In genomic region chr7:75209221-75209641, GRCm38 (mm10) we compare ENCODE assay signal across 11 mouse cellular contexts.
DNase-seq lines count a peak whose midpoint lies in the region; ATAC-seq and TF ChIP-seq lines count a peak whose summit lies in the region.
"Had no signal": no experiment of that assay in that cellular context is flagged by ENCODE, and none has a peak within 500 bp of the region (broad histone marks: within the 10 kb centered on the region; RNA-seq: fewer than 3 reads in every experiment).

No protein-coding gene starts in this region.

- no peak overlapping the region for H3K4me2 ChIP-seq in lung, embryonic 14.5 days
- H3K4me2 ChIP-seq in lung, postnatal 0 days (replicated peaks; ENCODE audit: low read depth, low read length) = no peak overlapping the region
- no peak overlapping the region for H3K4me2 ChIP-seq in hindbrain, postnatal 0 days (ENCODE audit: low read depth, low read length)
- no peak overlapping the region for H3K4me2 ChIP-seq in neural tube, embryonic 15.5 days
- H3K4me2 ChIP-seq in midbrain, embryonic 11.5 days = no peak overlapping the region

- TF ChIP-seq CTCF in lung, embryonic 14.5 days (IDR thresholded peaks at IDR 0.05; ENCODE audit: low read depth) = no peak
- no peak for TF ChIP-seq CTCF in lung, postnatal 0 days (IDR thresholded peaks at IDR 0.05)
- TF ChIP-seq CTCF in hindbrain, postnatal 0 days (IDR thresholded peaks at IDR 0.05; ENCODE audit: low read depth) = no peak

- DNase-seq in cerebellum, adult 9-10 months = peak; percentile 65
- no peak for DNase-seq in cerebellum, postnatal 10 days
- peak; percentile 11 for DNase-seq in lung, embryonic 14.5 days
- no peak for DNase-seq in lung, postnatal 0 days (ENCODE audit: low spot score)
- DNase-seq in hindbrain, postnatal 0 days (ENCODE audit: low spot score) = peak; percentile 32
- no peak for DNase-seq in retina, embryonic 14.5 days (ENCODE audit: low spot score)
- DNase-seq in midbrain, embryonic 11.5 days (ENCODE audit: low spot score, missing footprints) = no peak
- DNase-seq: cerebellum, adult 11-12 months; kidney, postnatal 36 days; lung, postnatal 36 days had no signal

- no peaks in the 10 kb centered on the region for H3K9me3 ChIP-seq in lung, embryonic 14.5 days (ENCODE audit: low read depth, low read length)
- no peaks in the 10 kb centered on the region for H3K9me3 ChIP-seq in lung, postnatal 0 days (ENCODE audit: low read length)
- no peaks in the 10 kb centered on the region for H3K9me3 ChIP-seq in hindbrain, postnatal 0 days (ENCODE audit: low read length)
- no peaks in the 10 kb centered on the region for H3K9me3 ChIP-seq in neural tube, embryonic 15.5 days (replicated peaks)
- H3K9me3 ChIP-seq in midbrain, embryonic 11.5 days (ENCODE audit: control insufficient read depth, low read length) = no peaks in the 10 kb centered on the region

- no peak overlapping the region for H3K4me3 ChIP-seq in lung, embryonic 14.5 days (ENCODE audit: low read depth, low read length)
- no peak overlapping the region for H3K4me3 ChIP-seq in lung, postnatal 0 days (ENCODE audit: low read depth, low read length)
- H3K4me3 ChIP-seq in hindbrain, postnatal 0 days (ENCODE audit: low read length) = no peak overlapping the region
- H3K4me3 ChIP-seq in neural tube, embryonic 15.5 days (replicated peaks) = no peak overlapping the region
- no peak overlapping the region for H3K4me3 ChIP-seq in midbrain, embryonic 11.5 days (ENCODE audit: low read depth, low read length)

- H3K4me1 ChIP-seq in lung, embryonic 14.5 days (ENCODE audit: insufficient read depth) = no peaks in the 10 kb centered on the region
- no peaks in the 10 kb centered on the region for H3K4me1 ChIP-seq in lung, postnatal 0 days (ENCODE audit: insufficient read depth, low read depth, low read length)
- H3K4me1 ChIP-seq in hindbrain, postnatal 0 days (ENCODE audit: insufficient read depth, low read length) = no peaks in the 10 kb centered on the region
- H3K4me1 ChIP-seq in neural tube, embryonic 15.5 days = peaks cover 9% of the 10 kb centered on the region; the same call in 1 of the 2 replicates
- H3K4me1 ChIP-seq in midbrain, embryonic 11.5 days (ENCODE audit: control insufficient read depth, insufficient read depth, low read length) = no peaks in the 10 kb centered on the region

- 47% methylated on average over 4 of the region's 4 CpGs for WGBS in lung, embryonic 14.5 days
- 51% methylated on average over 4 of the region's 4 CpGs for WGBS in lung, postnatal 0 days
- 44% methylated on average over 4 of the region's 4 CpGs for WGBS in hindbrain, postnatal 0 days
- WGBS in neural tube, embryonic 15.5 days = 53% methylated on average over 4 of the region's 4 CpGs
- 72% methylated on average over 4 of the region's 4 CpGs for WGBS in midbrain, embryonic 11.5 days

- no peak overlapping the region for H3K27ac ChIP-seq in lung, embryonic 14.5 days (ENCODE audit: low read depth)
- no peak overlapping the region for H3K27ac ChIP-seq in lung, postnatal 0 days (ENCODE audit: low read length)
- H3K27ac ChIP-seq in hindbrain, postnatal 0 days = no peak overlapping the region
- peak overlapping the region; percentile 7; the same call in 1 of the 2 replicates for H3K27ac ChIP-seq in neural tube, embryonic 15.5 days (replicated peaks)
- no peak overlapping the region for H3K27ac ChIP-seq in midbrain, embryonic 11.5 days (ENCODE audit: low read depth, low read length)

- no peaks in the 10 kb centered on the region for H3K27me3 ChIP-seq in lung, embryonic 14.5 days (ENCODE audit: insufficient read depth, low read length)
- H3K27me3 ChIP-seq in lung, postnatal 0 days (replicated peaks; ENCODE audit: insufficient read depth, low read length) = no peaks in the 10 kb centered on the region
- H3K27me3 ChIP-seq in hindbrain, postnatal 0 days (ENCODE audit: insufficient read depth, low read length) = no peaks in the 10 kb centered on the region
- H3K27me3 ChIP-seq in neural tube, embryonic 15.5 days (replicated peaks) = no peaks in the 10 kb centered on the region
- no peaks in the 10 kb centered on the region for H3K27me3 ChIP-seq in midbrain, embryonic 11.5 days (ENCODE audit: control insufficient read depth, insufficient read depth, low read length)

- no peak overlapping the region for H3K9ac ChIP-seq in lung, embryonic 14.5 days
- H3K9ac ChIP-seq in lung, postnatal 0 days (replicated peaks; ENCODE audit: low read depth) = no peak overlapping the region
- H3K9ac ChIP-seq in hindbrain, postnatal 0 days (replicated peaks; ENCODE audit: low read length) = no peak overlapping the region
- no peak overlapping the region for H3K9ac ChIP-seq in neural tube, embryonic 15.5 days (replicated peaks)
- H3K9ac ChIP-seq in midbrain, embryonic 11.5 days (ENCODE audit: low read length) = no peak overlapping the region

- ATAC-seq in lung, embryonic 14.5 days (ENCODE audit: insufficient read depth) = no peak
- no peak for ATAC-seq in lung, postnatal 0 days
- ATAC-seq in hindbrain, postnatal 0 days = no peak
- ATAC-seq in neural tube, embryonic 15.5 days (ENCODE audit: low FRiP score) = no peak
- ATAC-seq in midbrain, embryonic 11.5 days (ENCODE audit: low FRiP score) = no peak

- TF ChIP-seq EP300 in lung, postnatal 0 days (IDR thresholded peaks at IDR 0.05) = no peak

- H3K36me3 ChIP-seq in lung, embryonic 14.5 days (ENCODE audit: insufficient read depth) = no peaks in the 10 kb centered on the region
- no peaks in the 10 kb centered on the region for H3K36me3 ChIP-seq in lung, postnatal 0 days (ENCODE audit: insufficient read depth, low read length)
- H3K36me3 ChIP-seq in hindbrain, postnatal 0 days (ENCODE audit: insufficient read depth, low read length) = no peaks in the 10 kb centered on the region
- H3K36me3 ChIP-seq in neural tube, embryonic 15.5 days = no peaks in the 10 kb centered on the region
- H3K36me3 ChIP-seq in midbrain, embryonic 11.5 days (ENCODE audit: control insufficient read depth, insufficient read depth, low read length) = no peaks in the 10 kb centered on the region

Comparison
In these comparisons a context has a peak if more than half of its experiments do, and no peak if none do; other contexts are left out.
1. DNase-seq: peak in cerebellum, adult 9-10 months (single experiment), lung, embryonic 14.5 days (single experiment) and hindbrain, postnatal 0 days (single experiment); none in cerebellum, postnatal 10 days (0 of 2), lung, postnatal 0 days (single experiment), retina, embryonic 14.5 days (single experiment) and midbrain, embryonic 11.5 days (single experiment).